Mouse (Mus musculus) midbrain, postnatal 0 days (tissue): ENCODE data around the gene C87436. TPM values are rescaled to one million over a fixed set of nuclear protein-coding genes. Genes with fewer than 3 reads are reported as not detected.

ENCODE experiments used
- ATAC-seq: fragments of 200-750 bp; cut with Nextera tagmentation; 2 replicates; pipeline ENCODE4 v1.8.0; 2017; ENCODE audit warnings: moderate number of reproducible peaks, mild to moderate bottlenecking, moderate TSS enrichment, moderate library complexity; ENCODE audit not compliant: low FRiP score
- DNase-seq: peaks from one replicate; pipeline ENCODE4 v3.0.0-alpha.2; 2015; ENCODE audit warnings: low spot score
- H3K27ac ChIP-seq: fragments of 300-500 bp; sonication (generic); 2 replicates; pipeline ENCODE4 v1.5.1; 2014; ENCODE audit warnings: low read depth, mild to moderate bottlenecking, low read length, mixed read lengths
- H3K27me3 ChIP-seq: fragments of 300-500 bp; sonication (generic); 2 replicates; pipeline ENCODE4 v1.6.1; 2014; ENCODE audit warnings: low read length, control low read depth, mixed read lengths; ENCODE audit not compliant: insufficient read depth
- H3K36me3 ChIP-seq: fragments of 300-500 bp; sonication (generic); 2 replicates; pipeline ENCODE4 v1.6.1; 2014; ENCODE audit warnings: low read length, control low read depth, mixed read lengths; ENCODE audit not compliant: insufficient read depth
- H3K4me1 ChIP-seq: fragments of 300-500 bp; sonication (generic); 2 replicates; pipeline ENCODE4 v1.6.1; 2014; ENCODE audit warnings: mild to moderate bottlenecking, control low read depth, antibody characterized with exemption, low read length, mixed read lengths; ENCODE audit not compliant: insufficient read depth
- H3K4me2 ChIP-seq: fragments of 300-500 bp; sonication (generic); 2 replicates; pipeline ENCODE4 v1.6.1; 2014; ENCODE audit warnings: low read depth, mild to moderate bottlenecking, low read length, mixed read lengths; ENCODE audit not compliant: poor library complexity, severe bottlenecking
- H3K4me3 ChIP-seq: fragments of 300-500 bp; sonication (generic); 2 replicates; pipeline ENCODE4 v1.5.1; 2014; ENCODE audit warnings: low read depth, mild to moderate bottlenecking, low read length, moderate library complexity
- H3K9ac ChIP-seq: fragments of 300-500 bp; sonication (generic); replicated peaks from 2 replicates; pipeline ENCODE4 v1.6.1; 2014; ENCODE audit warnings: mild to moderate bottlenecking, low read length, moderate library complexity, mixed read lengths; ENCODE audit not compliant: poor library complexity, severe bottlenecking
- H3K9me3 ChIP-seq: fragments of 300-500 bp; sonication (generic); 2 replicates; pipeline ENCODE4 v1.6.1; 2016; ENCODE audit warnings: low read length, control low read depth
- CTCF ChIP-seq: IDR thresholded peaks from 2 replicates; pipeline ENCODE4 v1.5.1; 2016; ENCODE audit warnings: antibody characterized with exemption, mild to moderate bottlenecking
- WGBS: fragments of 180-500 bp; shearing (Covaris S2); extraction: QIAGEN DNeasy Blood & Tissue Kit; methylation state at CpG from one replicate; pipeline ENCODE4 v1.1.7; 2014; 5-methylcytosine and 5-hydroxymethylcytosine counted together
- polyA plus RNA-seq: library from polyadenylated mRNA; unstranded; fragments of >200 nt; fragmentation: Nextera tagmentation; extraction: Ambion mirVana; gene quantifications from 2 replicates; pipeline ENCODE4 v1.2.1, GENCODE M21; 2015
- total RNA-seq: library from RNA; depleted of rRNA; stranded (reverse); fragments of >200 nt; gene quantifications from 2 replicates; pipeline ENCODE4 v1.2.3, GENCODE M21; 2014; rRNA removed

C87436 gene
- total RNA-seq (13.9 and 20.1 TPM in 2 replicates), polyA plus RNA-seq (16.3 and 19.9 TPM in 2 replicates)

DNA sequence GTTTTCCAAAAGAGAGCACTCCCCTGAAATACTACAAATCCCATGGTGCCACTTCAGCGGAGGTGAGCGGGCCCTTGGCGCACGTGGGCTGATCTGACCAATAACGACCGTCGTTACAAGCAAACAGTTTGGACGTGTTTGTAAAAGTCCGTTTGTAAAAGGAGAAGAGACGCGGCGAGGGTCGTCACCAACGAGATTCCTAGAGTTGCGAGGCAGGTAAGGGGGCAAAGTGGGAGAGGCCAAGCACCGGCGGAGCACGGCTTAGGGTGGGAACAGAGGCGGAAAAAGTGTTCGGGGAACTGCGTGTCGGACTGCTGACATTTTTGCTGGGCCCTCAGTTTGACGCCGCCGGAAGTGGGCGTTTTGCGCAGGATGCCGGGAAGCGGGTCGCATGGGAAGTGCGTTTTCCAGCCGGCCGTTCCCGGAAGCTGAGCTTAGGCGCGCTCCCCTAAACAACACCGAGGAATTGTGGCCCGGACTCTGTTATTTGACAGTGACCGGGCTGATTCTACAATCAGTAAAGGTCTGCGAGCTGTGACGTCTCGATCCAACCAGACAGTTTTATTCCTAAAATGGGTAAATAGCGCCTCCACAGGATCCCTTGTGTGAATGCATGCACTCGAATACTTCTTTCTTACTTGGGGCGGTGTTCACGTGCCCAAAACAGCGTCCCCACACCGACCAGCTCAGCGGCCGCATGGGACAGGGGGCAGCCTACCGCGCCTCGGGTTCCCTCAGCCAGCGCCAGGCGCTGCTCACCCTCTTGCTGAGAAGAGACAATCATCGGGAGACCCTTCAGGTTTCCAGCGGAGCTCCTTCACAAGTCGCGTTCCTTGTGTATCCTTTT is at the start of gene C87436:
TSS of gene C87436 (plus strand) at position 103 of the 847 bp plus-strand sequence.
- Histone ChIP-seq H3K27ac (peak within 1 kb of the TSS; percentile 73), H3K9ac (peak within 1 kb of the TSS; percentile 83), H3K9me3 (no peaks in the 10 kb centered on the region), H3K4me2 (peak within 1 kb of the TSS; percentile 65), H3K4me3 (peak within 1 kb of the TSS; percentile 75), H3K27me3 (no peaks in the 10 kb centered on the region), H3K36me3 (peaks cover 20% of the 10 kb centered on the region), H3K4me1 (no peaks in the 10 kb centered on the region)
- ATAC-seq: peak; percentile 93
- TF ChIP-seq CTCF: peak; percentile 77
- DNase-seq: peak; percentile 96
- WGBS: under 1% methylated on average over 59 of the region's 59 CpGs

DNA sequence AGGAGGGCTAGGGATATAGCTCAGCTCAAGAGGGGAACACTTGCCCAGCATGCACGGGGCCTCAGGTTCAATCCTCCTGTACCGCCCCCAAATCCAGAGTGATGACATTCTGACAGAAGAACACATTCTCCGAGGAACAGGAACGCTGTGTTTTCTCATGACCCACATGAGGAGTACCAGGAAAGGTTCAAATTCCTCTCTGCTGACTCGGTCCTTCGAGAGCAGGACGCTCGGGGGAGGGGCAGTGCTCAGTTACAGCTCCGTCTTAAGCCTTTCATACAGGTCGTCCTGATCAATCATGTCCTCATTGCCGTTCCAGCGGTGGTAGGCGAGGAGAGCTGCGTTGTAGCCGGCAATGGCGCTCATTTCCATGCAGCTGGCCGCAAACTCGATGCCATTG is 49.7 kb upstream of the C87436 start:
- Histone ChIP-seq H3K4me1 (no peaks in the 10 kb centered on the region), H3K9ac (no peak overlapping the region), H3K36me3 (peaks cover 47% of the 10 kb centered on the region), H3K9me3 (no peaks in the 10 kb centered on the region), H3K27me3 (no peaks in the 10 kb centered on the region), H3K4me3 (no peak overlapping the region), H3K27ac (no peak overlapping the region), H3K4me2 (no peak overlapping the region)
- ATAC-seq (no peak), DNase-seq (no peak)
- 87% methylated on average over 18 of the region's 18 CpGs for WGBS
- TF ChIP-seq CTCF: no peak

DNA sequence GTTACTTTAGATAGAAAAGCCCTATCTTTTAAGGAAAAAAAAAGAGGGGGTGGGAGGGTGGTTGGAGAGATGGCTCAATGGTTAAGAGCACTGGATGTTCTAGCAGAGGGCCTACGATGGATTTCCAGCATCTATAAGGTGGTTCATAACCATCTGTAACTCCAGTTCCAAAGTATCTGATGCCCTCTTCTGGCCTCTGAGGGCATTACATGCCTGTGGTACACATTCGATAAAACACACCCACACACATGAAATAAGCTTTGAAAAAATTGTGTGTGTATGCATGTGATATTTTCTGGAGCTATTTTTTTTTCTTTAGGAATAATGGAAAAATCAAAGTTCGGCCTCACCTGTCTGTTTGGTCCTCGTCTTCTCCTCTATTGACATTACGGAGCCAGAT is 46.8 kb upstream of the C87436 start:
- H3K9me3 ChIP-seq: no peaks in the 10 kb centered on the region

DNA sequence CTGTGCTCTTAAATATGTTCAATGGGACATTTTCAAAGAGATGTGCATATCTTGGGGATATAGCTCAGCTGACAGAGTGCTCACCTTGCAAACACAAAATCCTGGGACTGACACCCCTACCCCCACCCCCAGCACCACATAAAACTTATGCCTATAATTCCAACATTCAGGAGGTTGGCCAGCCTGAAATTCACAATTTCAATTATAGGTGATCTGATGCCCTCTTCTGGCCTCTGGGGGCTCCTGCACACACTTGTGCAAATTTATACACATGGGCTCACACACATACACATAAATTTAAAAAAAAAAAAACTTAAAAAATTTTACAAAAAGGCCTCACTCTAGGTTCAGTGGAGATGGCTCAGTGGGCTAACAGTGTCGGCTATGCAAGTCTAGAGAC is 45.0 kb upstream of the C87436 start:
- no peak overlapping the region for H3K4me2 ChIP-seq
- ATAC-seq (no peak), DNase-seq (no peak)
- no peaks in the 10 kb centered on the region for H3K9me3 ChIP-seq
- H3K4me3 ChIP-seq: no peak overlapping the region
- peaks cover 32% of the 10 kb centered on the region for H3K36me3 ChIP-seq
- H3K27me3 ChIP-seq: no peaks in the 10 kb centered on the region
- no peak overlapping the region for H3K9ac ChIP-seq
- H3K4me1 ChIP-seq: peaks cover 8% of the 10 kb centered on the region; the same call in 1 of the 2 replicates
- no peak overlapping the region for H3K27ac ChIP-seq
- WGBS: 100% methylated on average over 1 of the region's 1 CpGs
- peak; percentile 43 for TF ChIP-seq CTCF

More for the DNA sequence above, 46.8 kb upstream of the C87436 start:
- H3K36me3 ChIP-seq: peaks cover 41% of the 10 kb centered on the region
- peaks cover 8% of the 10 kb centered on the region; the same call in 1 of the 2 replicates for H3K4me1 ChIP-seq
- TF ChIP-seq CTCF: peak; percentile 61
- no peak overlapping the region for H3K4me3 ChIP-seq
- H3K9ac ChIP-seq: no peak overlapping the region
- H3K27ac ChIP-seq: no peak overlapping the region
- H3K4me2 ChIP-seq: no peak overlapping the region
- no peaks in the 10 kb centered on the region for H3K27me3 ChIP-seq
- WGBS: 97% methylated on average over 5 of the region's 5 CpGs
- DNase-seq (no peak), ATAC-seq (no peak)

DNA sequence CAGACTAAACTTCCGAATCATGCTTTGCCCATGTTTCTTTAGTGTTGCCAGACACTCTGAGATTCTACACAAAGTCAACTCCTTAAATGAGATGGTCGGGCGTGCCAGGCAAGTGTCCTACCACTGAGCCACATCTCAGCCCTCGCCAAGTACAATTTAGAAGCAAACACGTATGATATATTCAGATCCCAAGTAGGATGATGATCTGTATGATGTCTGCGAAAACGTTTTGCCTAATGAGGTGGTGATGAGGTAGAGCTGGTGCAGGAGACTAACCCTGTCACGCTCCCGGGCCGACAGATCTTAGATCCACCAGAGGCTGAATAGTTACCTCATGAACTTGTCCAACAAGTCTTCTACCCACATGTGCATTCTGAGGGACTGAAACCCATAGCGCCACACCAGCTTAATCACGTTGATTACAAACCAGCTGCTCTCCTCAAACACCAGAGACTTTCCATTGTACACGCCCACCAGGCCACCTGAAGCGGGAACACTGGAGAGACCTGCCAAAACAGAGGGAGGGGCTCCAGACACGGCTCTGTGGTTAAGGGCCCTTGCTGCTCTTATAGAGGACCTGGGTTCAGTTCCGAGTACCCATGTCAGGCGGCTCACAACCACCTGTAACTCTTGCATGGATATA is 44.0 kb upstream of the C87436 start:
- H3K27me3 ChIP-seq: no peaks in the 10 kb centered on the region
- ATAC-seq (no peak), DNase-seq (no peak)
- no peak overlapping the region for H3K4me3 ChIP-seq
- TF ChIP-seq CTCF: no peak
- no peak overlapping the region for H3K9ac ChIP-seq
- H3K27ac ChIP-seq: no peak overlapping the region
- H3K9me3 ChIP-seq: no peaks in the 10 kb centered on the region
- H3K4me1 ChIP-seq: peaks cover 8% of the 10 kb centered on the region; the same call in 1 of the 2 replicates
- no peak overlapping the region for H3K4me2 ChIP-seq
- 94% methylated on average over 17 of the region's 17 CpGs for WGBS
- peaks cover 22% of the 10 kb centered on the region for H3K36me3 ChIP-seq

DNA sequence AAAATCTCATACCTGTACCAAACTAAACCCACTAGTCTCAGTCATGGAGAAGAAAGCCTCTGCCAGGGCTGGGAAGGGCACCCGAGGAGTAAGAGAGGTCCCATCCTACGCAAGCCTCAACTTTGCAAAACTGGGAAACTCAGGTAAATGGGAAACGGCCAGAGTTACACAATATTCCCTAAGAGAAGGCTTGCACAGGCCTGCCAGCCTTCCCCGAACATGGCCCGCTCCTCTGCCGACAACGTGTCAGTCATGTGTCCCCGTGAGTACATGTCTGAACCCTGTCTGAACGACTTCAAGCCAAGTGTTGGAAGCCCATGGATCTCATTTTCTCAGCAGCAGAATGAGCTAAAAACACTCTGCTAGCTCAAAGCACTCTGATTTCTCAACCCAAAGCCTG is 43.2 kb upstream of the C87436 start:
- H3K27ac ChIP-seq: no peak overlapping the region
- no peak for TF ChIP-seq CTCF
- WGBS: 90% methylated on average over 9 of the region's 9 CpGs
- H3K9ac ChIP-seq: no peak overlapping the region
- no peak for ATAC-seq
- DNase-seq: no peak
- no peaks in the 10 kb centered on the region for H3K27me3 ChIP-seq
- no peaks in the 10 kb centered on the region for H3K9me3 ChIP-seq
- H3K36me3 ChIP-seq: peaks cover 19% of the 10 kb centered on the region
- peak overlapping the region; percentile 72 for H3K4me2 ChIP-seq
- peaks cover 8% of the 10 kb centered on the region; the same call in 1 of the 2 replicates for H3K4me1 ChIP-seq
- peak overlapping the region; percentile 95 for H3K4me3 ChIP-seq
